Mouse (Mus musculus) gastrocnemius, adult 8-10 months (tissue): ENCODE measurements around the gene Abcb11. TPM values are rescaled to one million over a fixed set of nuclear protein-coding genes. Genes with fewer than 3 reads are reported as not detected.

Source experiments
- DNase-seq, 2 experiments: peaks; one replicate each; pipeline ENCODE4 v3.0.0; 2022; ENCODE audit warnings: low spot score in 2 of 2
- total RNA-seq, 4 experiments: library from RNA; stranded (reverse); gene quantifications; 2 replicates each; pipeline ENCODE4 v1.2.4; 2022

Gene Abcb11
- total RNA-seq, 4 experiments from 2014 or later = 0.19 TPM; not detected in 3

DNA sequence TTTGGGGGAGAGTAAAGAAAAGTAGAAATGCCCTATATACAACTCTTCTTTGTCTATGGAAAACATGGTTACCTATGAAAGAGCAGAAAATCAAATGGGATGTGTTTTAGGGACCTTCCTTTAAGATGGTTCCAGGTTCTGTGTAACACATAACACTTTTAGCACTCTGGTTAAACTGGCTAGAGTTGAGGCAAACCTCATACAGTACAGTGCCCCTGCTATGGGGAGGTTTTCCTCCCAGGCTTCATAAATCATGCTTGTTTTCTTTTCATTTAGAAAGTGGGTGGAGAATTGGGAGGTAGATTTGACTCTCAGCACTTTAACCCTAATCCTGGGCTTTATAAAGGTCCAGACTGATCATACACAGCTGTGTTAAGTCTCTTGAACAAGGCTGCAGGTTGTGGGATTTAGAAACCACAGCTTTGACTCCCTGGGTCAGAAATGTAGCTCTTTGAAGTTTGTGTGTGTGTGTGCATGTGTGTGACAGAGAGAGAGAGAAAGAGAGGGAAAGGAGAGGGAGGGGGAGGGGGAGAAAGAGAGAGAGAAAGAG, 78.3 kb downstream of the Abcb11 start:
- DNase-seq = no peak

DNA sequence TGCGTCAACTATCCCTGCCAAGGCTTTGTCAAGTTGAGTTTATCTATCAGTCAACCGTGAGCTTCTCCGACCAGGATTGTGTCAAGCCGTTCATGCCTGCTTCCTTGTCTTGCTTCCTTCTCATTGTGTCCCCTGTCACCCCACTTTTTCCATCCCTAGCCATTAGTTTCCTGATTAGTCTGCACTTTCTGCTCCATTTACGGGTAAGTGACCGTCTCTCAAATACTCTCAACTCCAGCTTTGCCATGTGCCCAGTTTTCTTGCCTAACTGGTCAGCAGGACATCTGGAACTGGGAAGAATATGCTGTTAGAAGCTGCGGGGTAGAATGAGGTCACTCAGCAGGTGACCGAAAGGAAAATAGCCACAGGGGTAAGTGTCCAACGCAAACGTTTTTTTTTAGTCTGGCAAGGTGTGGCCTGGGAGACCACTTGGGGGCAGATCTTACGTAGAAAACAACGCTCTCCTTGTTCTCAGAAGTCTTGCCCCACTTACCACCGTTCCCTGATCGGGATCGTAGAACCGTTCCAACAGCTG, 94.1 kb downstream of the Abcb11 start:
- no peak for DNase-seq

DNA sequence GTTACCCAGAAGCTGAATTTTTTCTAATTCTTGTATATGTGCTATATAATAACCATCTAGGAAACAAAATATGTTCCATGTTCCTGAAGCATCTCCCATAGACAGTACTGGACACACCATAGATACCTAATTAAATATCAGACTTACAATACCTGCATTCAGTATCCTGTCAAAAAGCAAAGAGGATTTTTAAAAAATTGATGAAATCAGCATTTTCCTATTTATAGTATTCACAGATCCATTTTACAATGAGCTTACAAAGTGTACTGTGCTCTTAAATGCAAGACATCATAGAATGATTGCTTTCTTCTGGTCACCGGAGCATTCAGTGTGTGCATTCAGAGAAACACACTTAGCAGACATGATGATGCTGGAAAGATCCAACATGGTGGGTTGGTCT, 95.3 kb downstream of the Abcb11 start:
- DNase-seq = no peak

DNA sequence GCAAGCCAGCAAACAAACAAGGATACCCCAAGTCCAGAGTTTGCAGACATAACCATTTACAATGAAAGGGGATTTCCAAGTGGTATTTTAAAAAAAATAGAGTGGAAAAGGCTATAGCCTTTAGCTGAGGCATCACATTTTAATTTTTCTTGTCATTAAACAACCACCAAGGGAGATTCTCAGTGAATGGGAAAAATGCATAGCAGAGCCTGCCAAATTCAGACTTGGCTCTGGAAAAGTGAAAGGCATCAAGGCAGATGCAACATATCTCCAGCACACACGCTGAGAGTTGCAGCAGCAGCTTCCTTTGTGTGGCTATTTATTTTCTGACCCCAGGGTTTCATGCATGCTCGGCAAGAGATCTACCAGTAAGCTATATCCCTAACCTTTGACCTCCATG, 97.5 kb downstream of the Abcb11 start:
- DNase-seq = no peak

DNA sequence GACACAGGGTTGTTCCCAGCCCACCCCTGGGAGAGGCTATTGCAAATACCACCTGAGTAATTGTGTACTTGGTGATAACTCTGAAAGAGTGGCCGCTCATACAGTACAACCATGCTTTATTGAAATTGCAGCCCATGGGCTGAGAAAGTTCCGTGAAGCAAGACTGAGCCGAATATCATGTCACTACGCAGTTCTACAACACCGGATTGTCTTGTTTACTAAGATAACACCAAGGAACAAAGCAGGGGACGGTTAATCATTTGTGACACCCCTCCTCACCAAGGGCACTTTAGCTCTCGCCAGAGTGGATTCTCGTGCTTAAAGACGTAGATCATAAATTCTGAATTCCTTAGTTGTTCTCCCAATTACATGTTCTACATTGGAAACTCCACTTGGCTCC, 103.1 kb downstream of the Abcb11 start:
- DNase-seq = no peak

DNA sequence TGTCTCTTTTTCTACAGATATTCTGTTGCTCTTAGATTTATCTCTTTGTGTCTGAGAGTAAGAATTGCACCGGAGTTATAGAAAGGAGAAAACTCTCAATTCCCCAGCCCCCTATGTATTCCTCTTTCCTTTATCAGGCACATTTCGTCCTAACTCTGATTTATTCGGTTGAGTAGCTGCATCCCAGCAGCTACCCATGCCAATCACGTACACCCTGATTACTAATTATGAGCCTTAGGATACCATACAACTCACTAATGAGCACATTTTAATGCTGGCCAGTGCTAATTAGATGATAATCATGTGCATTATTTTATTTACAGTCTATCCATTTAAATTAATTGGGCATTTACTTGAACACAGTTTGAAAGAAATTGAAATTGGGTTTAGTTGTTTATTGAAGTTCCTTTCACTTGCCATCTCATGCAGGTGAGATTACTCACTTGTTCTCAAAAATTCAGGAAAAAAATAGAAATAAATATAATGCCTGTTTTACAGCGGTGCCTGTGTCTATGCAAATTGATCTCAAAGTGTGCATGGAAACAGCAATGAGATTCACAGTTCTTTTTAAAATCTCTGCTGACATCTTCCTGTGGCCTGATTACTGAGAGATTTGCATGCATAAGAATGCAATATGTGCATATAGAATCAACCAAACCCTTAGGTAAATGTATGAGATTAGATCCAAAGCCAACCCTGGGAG, 107.3 kb downstream of the Abcb11 start:
- DNase-seq = no peak

DNA sequence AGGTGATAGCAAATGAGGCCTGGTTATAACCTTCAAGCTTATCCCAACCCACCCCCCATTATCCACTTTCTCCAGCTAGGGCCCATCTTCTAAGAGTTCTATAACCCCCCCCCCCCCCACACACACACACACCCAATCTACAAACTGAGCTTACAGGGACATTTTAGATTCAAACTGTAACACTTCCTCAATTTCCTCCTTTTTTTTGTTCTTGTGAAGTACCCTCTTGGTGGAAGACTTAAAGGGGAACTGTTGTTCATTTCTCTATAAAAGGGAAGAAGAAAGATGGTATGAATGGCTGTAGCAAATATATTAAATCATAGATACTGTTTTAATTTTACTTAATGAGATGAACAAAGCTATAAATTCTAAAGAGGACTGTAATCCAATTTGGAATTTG, 110.3 kb downstream of the Abcb11 start:
- DNase-seq = no peak

DNA sequence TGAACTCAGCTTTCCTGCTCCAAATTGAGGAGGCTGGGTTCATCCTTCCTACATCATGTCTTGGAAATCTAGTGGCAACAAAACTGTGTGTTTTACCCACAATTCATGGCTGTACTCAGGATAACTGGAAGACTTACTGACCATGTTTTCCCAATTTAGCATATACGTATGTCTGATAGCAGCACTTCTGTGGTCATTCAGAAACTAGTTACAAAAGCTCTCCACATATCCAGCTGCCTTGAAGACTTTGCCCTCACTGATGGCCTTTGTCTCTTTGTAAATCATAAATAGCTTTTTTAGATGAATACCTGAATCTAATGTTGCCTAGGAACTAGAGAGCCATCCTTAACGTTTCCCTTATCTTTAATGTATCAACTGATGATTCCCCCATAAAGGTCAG, 112.3 kb downstream of the Abcb11 start:
- no peak for DNase-seq

DNA sequence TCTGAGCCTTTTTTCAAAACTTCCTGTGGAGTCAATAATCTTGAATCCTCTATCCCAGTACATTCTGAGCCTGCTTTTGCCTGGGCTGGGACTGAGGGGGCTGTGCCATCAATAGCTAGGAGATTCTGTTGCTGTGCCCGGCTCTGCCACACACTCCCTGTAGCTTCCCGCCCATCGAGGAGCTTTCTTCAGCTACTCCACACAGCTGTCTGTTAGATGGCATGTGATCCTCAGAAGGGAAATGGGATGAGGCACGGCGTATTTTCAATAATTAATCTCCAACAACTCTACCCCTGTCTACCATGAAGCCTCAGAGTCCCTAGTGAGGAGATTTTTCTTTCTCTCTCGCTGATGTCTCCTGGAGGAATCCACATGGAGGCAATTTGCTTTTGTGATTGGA, 113.8 kb downstream of the Abcb11 start:
- DNase-seq = no peak

DNA sequence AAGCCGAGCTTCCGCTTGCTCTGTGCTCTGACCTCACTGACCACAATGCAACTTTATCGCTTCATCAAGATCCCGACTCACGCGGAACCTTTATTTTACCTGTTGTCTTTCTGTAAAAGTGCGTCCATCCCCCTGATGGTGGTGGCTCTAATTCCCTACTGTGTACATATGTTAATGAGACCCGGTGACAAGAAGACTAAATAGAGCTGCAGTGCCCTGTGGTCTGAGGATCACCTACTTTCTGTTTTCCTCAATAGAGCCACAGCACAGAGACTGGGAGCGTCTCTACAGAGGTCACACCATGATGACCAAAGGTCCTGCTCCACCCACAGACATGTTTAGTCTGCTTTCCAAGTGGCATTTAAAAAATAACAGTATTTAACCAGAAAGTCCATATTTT, 115.5 kb downstream of the Abcb11 start:
- DNase-seq = no peak

DNA sequence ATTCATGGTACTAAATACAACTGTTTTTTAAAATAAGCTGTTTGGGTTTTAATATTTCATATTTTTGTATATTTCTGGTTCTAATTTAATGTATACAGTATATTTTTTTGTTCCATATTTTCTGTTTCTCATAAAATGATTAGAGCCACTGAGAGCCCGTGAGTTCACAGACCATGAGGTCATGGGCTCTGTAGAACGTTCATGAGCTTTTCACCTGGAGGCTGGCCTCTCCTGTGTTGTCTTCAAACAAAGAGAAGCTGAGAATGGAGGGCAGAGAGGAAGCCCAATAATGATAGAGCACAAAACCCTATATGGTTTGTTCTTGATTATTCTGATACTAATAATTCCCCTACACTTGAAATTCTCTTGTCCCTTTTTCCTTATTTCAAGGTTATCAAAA, 117.7 kb downstream of the Abcb11 start:
- no peak for DNase-seq

DNA sequence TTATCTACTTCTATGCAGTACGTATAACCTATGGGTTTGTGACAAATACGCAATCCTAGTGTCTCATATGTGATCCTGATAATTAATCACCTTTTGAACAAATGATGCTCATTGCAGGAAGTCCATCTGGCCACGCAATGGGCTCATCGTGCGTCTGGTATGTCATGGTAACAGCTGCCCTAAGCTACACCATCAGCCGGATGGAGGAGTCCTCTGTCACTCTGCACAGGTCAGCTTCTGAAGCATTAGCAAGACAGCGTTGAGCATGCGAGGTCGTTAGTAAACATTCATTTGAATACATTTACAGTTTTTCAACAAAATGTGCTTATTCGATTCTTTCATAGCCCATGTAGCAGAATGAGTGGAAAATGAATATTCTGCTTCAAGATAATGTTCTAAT, 119.6 kb downstream of the Abcb11 start:
- no peak for DNase-seq

DNA sequence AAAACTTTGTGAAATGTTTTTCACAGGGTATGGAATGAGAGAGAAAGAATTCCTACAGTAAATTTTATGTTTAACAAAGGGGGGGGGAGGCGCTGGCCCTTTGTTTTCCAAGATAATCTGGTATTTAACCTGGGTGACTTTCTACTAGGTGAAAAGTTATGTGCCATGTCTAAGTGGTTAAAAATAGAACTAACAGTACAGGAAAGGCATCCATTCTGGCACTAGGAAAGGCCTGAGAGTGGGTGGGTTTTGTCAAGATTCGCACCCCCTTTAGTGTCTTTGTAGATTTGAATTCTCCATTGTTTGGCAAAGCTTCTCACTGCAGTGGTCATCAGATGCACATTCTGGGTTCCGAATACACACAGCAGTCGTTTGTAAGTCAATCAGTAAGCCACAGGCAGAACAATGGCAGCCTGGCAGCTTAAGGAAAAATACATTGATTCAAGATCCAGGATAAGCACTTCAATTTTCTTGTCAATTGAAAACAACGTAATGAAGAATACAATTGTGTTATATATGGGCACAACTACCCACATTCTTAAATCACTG, 120.5 kb downstream of the Abcb11 start:
- DNase-seq = no peak

DNA sequence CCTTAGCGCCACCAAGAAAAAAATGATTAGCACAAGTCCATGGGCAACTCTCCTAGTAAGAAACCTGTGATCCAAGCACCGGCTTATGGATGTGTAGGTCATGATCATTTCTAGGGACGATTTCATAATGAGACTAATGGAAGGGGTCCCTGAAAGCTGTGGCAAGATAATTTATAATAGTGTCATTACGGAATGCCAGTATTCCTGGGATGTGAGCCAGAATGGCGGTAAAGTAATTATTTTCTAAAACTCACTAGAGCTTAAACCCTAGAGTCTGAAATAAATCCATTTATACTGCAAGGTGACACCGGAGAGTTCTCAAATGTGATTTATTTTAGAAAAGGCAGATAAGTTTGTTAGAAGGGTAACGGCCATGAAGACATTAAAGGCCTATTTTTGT, 127.2 kb downstream of the Abcb11 start:
- DNase-seq = no peak

DNA sequence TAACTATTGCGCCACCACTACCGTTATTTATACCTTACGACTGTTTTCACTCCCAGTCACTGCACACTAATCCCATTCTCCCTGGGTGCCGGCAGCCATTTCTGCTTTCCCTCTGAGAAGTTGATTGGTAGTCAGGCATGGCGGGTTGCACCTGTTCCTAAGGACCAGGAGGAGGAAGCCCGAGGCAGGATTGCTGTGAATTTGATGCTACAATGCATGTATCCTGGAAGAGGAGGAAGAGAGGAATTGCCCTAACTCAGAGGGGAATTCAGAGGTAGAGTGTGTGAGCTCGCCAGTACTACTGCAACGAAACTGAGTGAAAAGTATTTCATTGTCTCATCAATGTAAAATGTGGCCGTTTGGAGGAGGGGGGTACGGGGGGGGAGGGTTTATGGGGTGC, 129.8 kb downstream of the Abcb11 start:
- no peak for DNase-seq

DNA sequence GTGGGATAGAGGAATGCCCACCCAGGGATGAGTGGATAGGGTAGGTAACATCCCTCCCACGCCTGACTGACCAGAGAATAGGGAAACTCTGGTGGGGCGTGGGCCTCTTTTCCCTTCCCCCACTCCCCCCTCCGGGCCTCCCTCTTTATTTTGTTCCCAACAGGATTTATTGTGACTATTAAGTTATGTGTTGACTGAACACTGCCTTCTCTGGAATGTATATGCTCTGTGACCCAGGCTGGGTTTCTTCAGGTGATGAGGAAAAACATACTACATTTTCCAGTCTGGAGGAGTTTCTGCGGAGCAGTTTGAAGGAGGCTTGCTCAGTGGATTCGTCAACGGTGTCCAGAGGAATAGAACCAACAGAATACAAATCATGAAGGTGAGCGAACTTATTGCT, 131.6 kb downstream of the Abcb11 start, which contains the start of gene G6pc2:
Gene G6pc2, plus strand, starts transcription at position 301 of the 400 bp plus-strand sequence.
- DNase-seq = no peak

DNA sequence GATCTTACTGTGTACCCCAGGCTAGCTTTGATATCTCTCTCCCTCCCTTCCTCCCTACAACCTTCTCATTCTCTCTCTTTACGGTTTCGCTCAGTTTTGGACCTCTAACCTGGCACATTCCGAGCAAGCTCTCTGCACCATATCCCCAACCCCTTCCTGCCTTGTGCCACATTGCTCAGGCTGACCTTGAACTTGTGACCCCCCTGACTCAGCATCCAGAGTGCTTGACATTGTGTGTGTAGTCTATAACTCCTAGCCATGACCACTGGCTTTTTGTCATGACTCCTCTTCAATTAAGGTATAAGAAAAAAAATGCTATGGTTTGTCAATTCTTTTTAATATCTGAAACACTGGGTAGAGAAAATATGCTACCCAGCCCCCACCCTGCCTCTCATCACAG, 132.7 kb downstream of the Abcb11 start:
- no peak for DNase-seq

DNA sequence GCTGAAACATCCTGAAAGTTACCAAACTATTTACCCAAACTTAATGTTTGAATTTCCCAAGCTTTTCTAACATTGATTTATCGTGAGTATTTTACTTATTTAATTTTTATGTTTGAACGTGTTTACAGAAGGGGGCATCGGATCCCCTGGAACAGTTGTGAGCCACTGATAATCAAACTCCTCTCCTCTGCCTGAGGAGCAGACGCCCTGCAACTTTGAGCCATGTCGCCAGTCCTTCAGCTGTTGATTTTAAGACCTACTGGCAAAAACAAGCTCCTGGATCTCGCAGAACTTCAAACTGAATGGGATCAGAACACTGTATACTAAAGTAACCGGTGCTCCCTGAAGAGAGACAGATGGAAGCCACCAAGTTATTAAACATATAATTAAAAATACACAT, 135.9 kb downstream of the Abcb11 start:
- no peak for DNase-seq

DNA sequence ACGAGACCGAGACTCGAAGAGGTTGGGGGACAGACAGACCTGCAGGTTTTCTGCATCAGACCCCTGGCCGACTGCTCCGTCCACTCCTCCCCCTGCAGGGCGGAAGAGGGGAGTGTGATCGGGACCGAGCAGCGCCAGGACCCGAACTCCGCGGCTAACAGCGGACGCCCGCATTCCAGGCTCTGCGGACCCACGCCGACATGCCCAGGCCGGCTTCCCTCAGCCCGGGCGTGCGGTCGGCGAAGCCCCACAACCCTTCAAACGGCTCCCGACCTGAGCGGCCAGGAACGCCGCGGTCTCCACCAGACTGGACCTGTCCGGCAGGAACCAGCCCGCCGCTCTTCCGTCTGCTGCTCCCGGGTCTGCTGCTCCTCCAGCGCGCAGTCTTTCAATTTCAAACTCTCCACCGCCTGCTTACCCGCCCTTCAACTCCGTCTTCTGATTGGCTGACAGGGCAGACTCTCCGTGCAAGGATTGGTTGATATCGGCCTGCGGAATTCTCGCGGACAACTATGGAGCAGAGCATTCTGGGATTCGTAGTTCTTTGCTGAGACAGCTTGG, 136.5 kb downstream of the Abcb11 start, which contains the start of gene Spc25:
Gene Spc25, minus strand, starts transcription at position 404 of the 561 bp plus-strand sequence.
- DNase-seq = peak; percentile 80 to 84

DNA sequence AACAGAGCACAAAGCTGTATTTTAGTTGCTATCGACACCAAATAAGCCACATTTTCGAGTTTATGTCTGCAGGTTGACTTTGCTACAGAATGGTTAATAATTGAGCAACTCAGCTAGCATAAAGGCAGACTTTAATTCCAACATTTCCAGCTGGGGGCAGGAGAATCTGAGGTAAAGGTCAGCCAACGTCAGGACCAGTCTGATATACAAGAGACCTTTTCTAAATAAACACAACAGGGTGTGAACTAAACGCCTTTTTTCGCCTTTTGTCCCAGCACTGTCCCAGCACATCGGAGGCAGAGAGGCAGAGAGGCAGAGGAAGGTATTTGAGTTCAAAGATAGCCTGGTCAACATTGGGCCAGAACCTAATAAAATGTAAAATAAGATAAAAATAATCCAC, 137.2 kb downstream of the Abcb11 start:
- no peak for DNase-seq

DNA sequence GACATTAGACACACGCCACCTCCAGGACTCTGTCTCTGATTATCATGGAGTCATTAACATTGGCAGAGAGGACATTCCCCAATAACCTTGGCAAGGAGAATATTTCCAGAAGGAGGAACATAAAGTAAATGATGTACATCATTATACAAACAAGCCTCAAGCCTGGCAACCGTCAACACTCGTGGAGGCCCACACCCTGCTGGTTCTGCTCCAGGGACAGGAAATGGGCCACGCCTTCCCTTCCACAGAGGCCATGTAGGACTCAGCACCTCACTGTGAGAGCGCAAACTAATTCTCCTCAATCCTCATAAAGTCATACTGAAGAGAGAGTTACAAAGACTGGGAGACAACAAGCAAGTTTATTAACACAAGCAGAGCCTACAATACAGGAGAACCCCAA, 148.9 kb downstream of the Abcb11 start:
- DNase-seq = no peak

DNA sequence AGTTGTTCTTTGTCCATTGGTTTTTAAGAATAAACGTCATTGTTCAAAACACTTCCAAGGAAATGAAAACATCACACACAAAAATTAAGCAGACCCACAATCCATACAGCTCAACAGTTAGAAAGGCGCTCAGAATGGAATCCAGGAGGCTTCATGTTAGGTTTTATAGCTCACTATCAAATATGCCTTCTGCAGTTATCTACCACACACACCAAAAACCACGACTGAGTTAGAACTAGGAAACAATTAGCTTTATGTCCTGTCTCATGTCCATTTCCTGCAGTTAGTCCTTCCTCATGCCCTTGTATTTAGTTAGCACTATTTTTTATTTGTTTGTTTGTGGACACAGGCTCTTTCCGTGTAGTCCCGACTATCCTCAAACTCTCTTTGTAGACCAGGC, 151.4 kb downstream of the Abcb11 start:
- DNase-seq = no peak

DNA sequence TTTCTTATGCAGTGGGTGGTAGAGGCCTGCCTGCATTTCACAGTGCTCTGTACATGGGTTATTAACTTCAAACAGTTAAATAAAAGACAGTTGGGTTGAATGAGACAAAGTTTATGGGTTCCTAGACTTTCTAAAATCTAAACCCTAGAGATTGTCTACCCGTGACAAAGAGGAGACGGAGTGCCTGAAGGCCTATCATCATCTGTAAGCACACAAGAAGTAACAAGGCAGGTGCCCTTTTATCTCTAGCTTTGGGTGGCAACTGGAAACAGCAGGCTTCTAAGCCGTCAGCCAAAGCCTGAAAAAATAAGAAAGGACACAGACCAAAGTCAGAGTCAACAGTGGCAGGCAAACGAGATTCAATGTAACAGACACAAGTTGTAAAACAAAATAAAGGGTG, 153.2 kb downstream of the Abcb11 start:
- DNase-seq = no peak
